Mouse (Mus musculus) lung, postnatal 25 days (tissue): ENCODE results near the gene Atg9a.

Source experiments
- DNase-seq: peaks from one replicate; pipeline ENCODE4 v3.0.0; 2022; ENCODE audit warnings: low spot score

Gene Atg9a

GRCm38 (mm10) chr1:75168472-75169464 is 23.2 kb downstream of the Atg9a start, which contains the start of gene Zfand2b:
Gene Zfand2b (plus strand): TSS chr1:75168646.
- peak; percentile 98 for DNase-seq

GRCm38 (mm10) chr1:75168093-75168471 is 23.9 kb downstream of the Atg9a start:
- no peak for DNase-seq

GRCm38 (mm10) chr1:75160256-75160617 is 31.8 kb downstream of the Atg9a start:
- DNase-seq = no peak

GRCm38 (mm10) chr1:75159540-75160255 is 32.3 kb downstream of the Atg9a start:
- DNase-seq = no peak

- no peak for DNase-seq
Measured at GRCm38 (mm10) chr1:75158990-75159389, 33.0 kb downstream of the Atg9a start.

GRCm38 (mm10) chr1:75155837-75156236 is 36.2 kb downstream of the Atg9a start:
- no peak for DNase-seq

- no peak for DNase-seq
Measured at GRCm38 (mm10) chr1:75148727-75149126, 43.3 kb downstream of the Atg9a start.

- no peak for DNase-seq
Measured at GRCm38 (mm10) chr1:75147411-75148135, 44.4 kb downstream of the Atg9a start.

- DNase-seq = no peak
Measured at GRCm38 (mm10) chr1:75145589-75145988, 46.4 kb downstream of the Atg9a start.

GRCm38 (mm10) chr1:75142301-75143261 is 49.4 kb downstream of the Atg9a start, which contains the start of the genes Cnppd1 and Retreg2:
Gene Cnppd1 (minus strand): TSS chr1:75142711.
Gene Retreg2 (plus strand): TSS chr1:75142778.
- peak; percentile 96 for DNase-seq

GRCm38 (mm10) chr1:75141486-75142190 is 50.4 kb downstream of the Atg9a start:
- peak; percentile 73 for DNase-seq

GRCm38 (mm10) chr1:75140601-75141190 is 51.3 kb downstream of the Atg9a start:
- DNase-seq = no peak

GRCm38 (mm10) chr1:75138448-75138847 is 53.5 kb downstream of the Atg9a start:
- DNase-seq = no peak

GRCm38 (mm10) chr1:75136730-75137129 is 55.3 kb downstream of the Atg9a start:
- no peak for DNase-seq

- no peak for DNase-seq
Measured at GRCm38 (mm10) chr1:75136293-75136692, 55.7 kb downstream of the Atg9a start.

GRCm38 (mm10) chr1:75133421-75134207 is 58.4 kb downstream of the Atg9a start, which contains the start of gene Slc23a3:
Gene Slc23a3 (minus strand): TSS chr1:75133890.
- DNase-seq = no peak
